Mouse (Mus musculus): ENCODE measurements at regions not wholly inside any gene's neighbourhood (a gene's known extent, or its start where the extent isn't known, plus 50 kb on each side); places are given as distances from the start of the nearest gene placed in this dataset.

GRCm38 (mm10) chr2:129894906-129895305 is 94.6 kb downstream of the Stk35 start:
- peaks cover 6 to 11% of the 10 kb centered on the region in 2 experiments; a peak in 3 of 4 replicates for H3K4me1 ChIP-seq (ENCODE audit: control insufficient read depth in 1 of 2, insufficient read depth in 2 of 2)
- no peak for DNase-seq (ENCODE audit: extremely low read depth)
- H3K27me3 ChIP-seq (replicated peaks): peaks cover 2% of the 10 kb centered on the region
- no peak overlapping the region for H3K4me2 ChIP-seq (ENCODE audit: insufficient read depth, low read depth, poor library complexity, severe bottlenecking)
- H3K79me2 ChIP-seq (replicated peaks; ENCODE audit: control insufficient read depth, extremely low read depth, insufficient read depth, poor library complexity, severe bottlenecking): no peaks in the 10 kb centered on the region
- no peak overlapping the region for H3K4me3 ChIP-seq (replicated peaks in 1 of 3; ENCODE audit: low read depth in 2 of 3, low read length in 2 of 3, poor library complexity in 1 of 3)
- dilution Hi-C loops (cut with MboI; ENCODE audit: extremely low pct_ligation_motif_present, extremely low pct_unique_long_range_greater_than_20kb, low sequenced_read_pairs) (no loop called here), in situ Hi-C loops (cut with MboI; ENCODE audit: low pct_ligation_motif_present, low pct_unique_long_range_greater_than_20kb, low sequenced_read_pairs) (loop anchor here (10.0 kb wide), 1 partner anchor 150 kb away; no protein-coding TSS in a partner anchor)
- no peaks in the 10 kb centered on the region for H3K9me3 ChIP-seq (replicated peaks; ENCODE audit: low read length)
- H3K27ac ChIP-seq (ENCODE audit: insufficient read depth, low read depth): no peak overlapping the region
- no peak for TF ChIP-seq HCFC1 (IDR thresholded peaks at IDR 0.05; ENCODE audit: low read depth, low read length)
- TF ChIP-seq NRF1 (IDR thresholded peaks at IDR 0.05; ENCODE audit: low read depth, low read length): no peak
- TF ChIP-seq ZC3H11A (IDR thresholded peaks at IDR 0.05; ENCODE audit: low read depth, low read length): no peak
- no peak for TF ChIP-seq USF2 (conservative IDR thresholded peaks at IDR 0.05; ENCODE audit: low read depth, low read length)
- TF ChIP-seq CHD2 (IDR thresholded peaks at IDR 0.05; ENCODE audit: low read length): no peak
- no peak for TF ChIP-seq TCF12 (IDR thresholded peaks at IDR 0.05; ENCODE audit: low read depth, low read length)
- TF ChIP-seq CTCF (conservative IDR thresholded peaks at IDR 0.05 in 1 of 2, IDR thresholded peaks at IDR 0.05 in 1 of 2; ENCODE audit: low read depth in 2 of 2, low read length in 2 of 2): no peak
- no peak for TF ChIP-seq PAX5 (IDR thresholded peaks at IDR 0.05; ENCODE audit: low read length)
- TF ChIP-seq ZNF384 (IDR thresholded peaks at IDR 0.05; ENCODE audit: low read depth, low read length): no peak
- TF ChIP-seq KAT2A (IDR thresholded peaks at IDR 0.05; ENCODE audit: insufficient replicate concordance, low read length): no peak
- H3K9ac ChIP-seq (ENCODE audit: insufficient read depth, low read depth): no peak overlapping the region
- no peaks in the 10 kb centered on the region for H3K36me3 ChIP-seq (replicated peaks in 1 of 2; ENCODE audit: control insufficient read depth in 1 of 2, insufficient read depth in 1 of 2, low read length in 1 of 2)

- peaks cover 6 to 11% of the 10 kb centered on the region in 2 experiments; a peak in 3 of 4 replicates for H3K4me1 ChIP-seq (ENCODE audit: control insufficient read depth in 1 of 2, insufficient read depth in 2 of 2)
- H3K79me2 ChIP-seq (replicated peaks; ENCODE audit: control insufficient read depth, extremely low read depth, insufficient read depth, poor library complexity, severe bottlenecking): no peaks in the 10 kb centered on the region
- in situ Hi-C loops (cut with MboI; ENCODE audit: low pct_ligation_motif_present, low pct_unique_long_range_greater_than_20kb, low sequenced_read_pairs) (loop anchor here (10.0 kb wide), 1 partner anchor 149 kb away; no protein-coding TSS in a partner anchor), dilution Hi-C loops (cut with MboI; ENCODE audit: extremely low pct_ligation_motif_present, extremely low pct_unique_long_range_greater_than_20kb, low sequenced_read_pairs) (no loop called here)
- TF ChIP-seq CTCF (conservative IDR thresholded peaks at IDR 0.05 in 1 of 2, IDR thresholded peaks at IDR 0.05 in 1 of 2; ENCODE audit: low read depth in 2 of 2, low read length in 2 of 2) (no peak), E2F4 (IDR thresholded peaks at IDR 0.05; ENCODE audit: insufficient replicate concordance, low read depth, low read length) (no peak), ZKSCAN1 (IDR thresholded peaks at IDR 0.05; ENCODE audit: borderline replicate concordance, low read depth, low read length) (no peak), RAD21 (IDR thresholded peaks at IDR 0.05; ENCODE audit: low read depth, low read length) (no peak), NRF1 (IDR thresholded peaks at IDR 0.05; ENCODE audit: low read depth, low read length) (no peak), JUND (conservative IDR thresholded peaks at IDR 0.05; ENCODE audit: low read depth, low read length) (no peak), POLR2A (IDR thresholded peaks at IDR 0.05; ENCODE audit: low read depth, low read length) (no peak), NELFE (IDR thresholded peaks at IDR 0.05; ENCODE audit: low read depth, low read length) (no peak), SIN3A (IDR thresholded peaks at IDR 0.05; ENCODE audit: low read length) (no peak), USF2 (conservative IDR thresholded peaks at IDR 0.05; ENCODE audit: low read depth, low read length) (no peak), MEF2A (IDR thresholded peaks at IDR 0.05; ENCODE audit: borderline replicate concordance, low read depth, low read length) (no peak), TBP (conservative IDR thresholded peaks at IDR 0.05; ENCODE audit: low read depth, low read length) (no peak)
- no peak overlapping the region for H3K9ac ChIP-seq (ENCODE audit: insufficient read depth, low read depth)
- H3K4me2 ChIP-seq (ENCODE audit: insufficient read depth, low read depth, poor library complexity, severe bottlenecking): no peak overlapping the region
- H3K27me3 ChIP-seq (replicated peaks): peaks cover 2% of the 10 kb centered on the region
- no peak overlapping the region for H3K27ac ChIP-seq (ENCODE audit: insufficient read depth, low read depth)
- no peak overlapping the region for H3K4me3 ChIP-seq (replicated peaks in 1 of 3; ENCODE audit: low read depth in 2 of 3, low read length in 2 of 3, poor library complexity in 1 of 3)
- H3K36me3 ChIP-seq (replicated peaks in 1 of 2; ENCODE audit: control insufficient read depth in 1 of 2, insufficient read depth in 1 of 2, low read length in 1 of 2): no peaks in the 10 kb centered on the region
- DNase-seq (ENCODE audit: extremely low read depth): no peak
- no peaks in the 10 kb centered on the region for H3K9me3 ChIP-seq (replicated peaks; ENCODE audit: low read length)
Observed at GRCm38 (mm10) chr2:129895369-129895768, 95.1 kb downstream of the Stk35 start.
